Mouse (Mus musculus): ENCODE data around the gene Cdkn1c. TPM values are rescaled to one million over a fixed set of nuclear protein-coding genes. Genes with fewer than 3 reads are reported as not detected.

Gene Cdkn1c
- polyA plus RNA-seq (2014; fragmentation: Illumina TruSeq; extraction: RNeasy Lipid Tissue Mini Kit (QIAGEN cat#74804); ENCODE audit: insufficient read depth, low read depth, low replicate concordance), result 41.9 TPM

GRCm38 (mm10) chr7:143460874-143461273 lies at the start of gene Cdkn1c:
Gene Cdkn1c, minus strand, starts transcription at chr7:143461050.

GRCm38 (mm10) chr7:143502418-143503200 lies 41.8 kb upstream of the Cdkn1c start, which contains the start of gene Phlda2:
Gene Phlda2, minus strand, starts transcription at chr7:143503150.

GRCm38 (mm10) chr7:143473347-143474101 lies 12.7 kb upstream of the Cdkn1c start, which contains the start of gene Slc22a18:
Gene Slc22a18, plus strand, starts transcription at chr7:143473736.

Other genes with a start within 250 kb of the Cdkn1c start
- 9.0 TPM for gene Slc22a18, start 12.7 kb upstream of the Cdkn1c start, polyA plus RNA-seq (2014; fragmentation: Illumina TruSeq; extraction: RNeasy Lipid Tissue Mini Kit (QIAGEN cat#74804); ENCODE audit: insufficient read depth, low read depth, low replicate concordance)
- gene Phlda2, start 42.1 kb upstream of the Cdkn1c start, polyA plus RNA-seq (2014; fragmentation: Illumina TruSeq; extraction: RNeasy Lipid Tissue Mini Kit (QIAGEN cat#74804); ENCODE audit: insufficient read depth, low read depth, low replicate concordance), result 3.0 TPM
- 70.0 TPM for gene Nap1l4, start 88.1 kb upstream of the Cdkn1c start, polyA plus RNA-seq (2014; fragmentation: Illumina TruSeq; extraction: RNeasy Lipid Tissue Mini Kit (QIAGEN cat#74804); ENCODE audit: insufficient read depth, low read depth, low replicate concordance)
- gene Cars, start 139.0 kb upstream of the Cdkn1c start, polyA plus RNA-seq (2014; fragmentation: Illumina TruSeq; extraction: RNeasy Lipid Tissue Mini Kit (QIAGEN cat#74804); ENCODE audit: insufficient read depth, low read depth, low replicate concordance), result 18.9 TPM
- gene Tnfrsf26, start 167.7 kb upstream of the Cdkn1c start, polyA plus RNA-seq (2014; fragmentation: Illumina TruSeq; extraction: RNeasy Lipid Tissue Mini Kit (QIAGEN cat#74804); ENCODE audit: insufficient read depth, low read depth, low replicate concordance), result 1.9 TPM
- gene Tnfrsf22, start 188.6 kb upstream of the Cdkn1c start, polyA plus RNA-seq (2014; fragmentation: Illumina TruSeq; extraction: RNeasy Lipid Tissue Mini Kit (QIAGEN cat#74804); ENCODE audit: insufficient read depth, low read depth, low replicate concordance), result 3.9 TPM
- gene Tnfrsf23, start 224.8 kb upstream of the Cdkn1c start, polyA plus RNA-seq (2014; fragmentation: Illumina TruSeq; extraction: RNeasy Lipid Tissue Mini Kit (QIAGEN cat#74804); ENCODE audit: insufficient read depth, low read depth, low replicate concordance), result 0.94 TPM

Measured in lung, adult 10 weeks (tissue).